Mouse (Mus musculus): ENCODE results near the gene Wnt5a. TPM values are rescaled to one million over a fixed set of nuclear protein-coding genes. Genes with fewer than 3 reads are reported as not detected.

The Wnt5a gene
- polyA plus RNA-seq (2015; fragmentation: Nextera tagmentation; extraction: Ambion mirVana): 15.9 and 17.6 TPM in 2 replicates

DNA sequence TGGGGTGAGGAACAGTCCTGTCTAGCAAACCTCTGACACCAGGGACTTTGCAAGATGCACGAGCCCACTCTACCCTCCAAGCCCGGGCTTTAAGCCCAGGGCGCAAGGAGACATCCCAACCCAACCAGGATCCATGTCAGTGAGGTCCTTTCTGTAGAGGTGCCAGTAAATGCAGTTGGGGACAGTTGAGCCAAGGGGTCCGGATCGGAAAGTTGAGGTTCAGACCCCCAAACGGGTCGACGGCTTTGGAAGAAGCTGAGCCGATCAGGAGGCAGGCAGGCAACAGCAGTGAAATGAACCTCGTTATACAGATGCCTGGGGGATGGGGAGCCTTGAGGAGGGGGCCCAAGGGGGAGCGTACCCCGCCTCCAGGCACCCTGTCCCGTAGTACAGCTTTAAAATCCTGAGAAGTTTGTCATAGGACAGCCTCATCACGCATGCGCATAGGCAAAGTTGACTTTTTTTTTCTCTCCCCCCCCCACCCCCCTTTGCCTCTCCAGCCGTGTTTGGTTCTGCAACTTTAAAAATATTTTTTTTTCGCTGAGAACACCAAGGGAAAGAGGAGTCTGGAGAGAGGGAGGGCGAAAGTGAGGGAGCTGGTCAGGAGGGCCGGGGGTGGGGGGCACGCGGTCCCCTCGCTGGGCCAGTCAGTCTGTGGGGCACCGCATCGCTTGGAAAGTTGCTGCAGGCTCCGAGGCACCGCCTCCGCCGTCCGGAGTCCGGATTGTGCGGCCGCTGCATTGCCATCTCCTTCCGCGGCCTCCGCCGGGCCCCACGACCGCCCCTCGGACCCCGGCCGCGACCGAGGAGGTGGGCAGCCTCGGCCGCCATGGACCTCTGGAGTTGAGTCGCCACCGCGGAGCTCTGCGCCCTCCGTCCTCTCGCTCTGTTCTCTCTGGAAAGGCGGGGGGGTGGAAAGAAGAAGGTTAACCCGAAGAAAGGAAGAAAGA, at the start of gene Wnt5a:
TSS of gene Wnt5a (plus strand) at position 650 of the 950 bp plus-strand sequence.
- Histone ChIP-seq H3K27me3 (replicated peaks; ENCODE audit: control insufficient read depth, insufficient read depth, low read length) (peaks cover 25% of the 10 kb centered on the region), H3K36me3 (ENCODE audit: control insufficient read depth, insufficient read depth, low read length) (no peaks in the 10 kb centered on the region), H3K4me3 (ENCODE audit: low read length) (peak within 1 kb of the TSS; percentile 69), H3K9ac (ENCODE audit: low read depth, low read length) (peak within 1 kb of the TSS; percentile 81), H3K9me3 (ENCODE audit: control insufficient read depth, low read length) (no peaks in the 10 kb centered on the region), H3K4me1 (ENCODE audit: control insufficient read depth, insufficient read depth, low read length) (peaks cover 21% of the 10 kb centered on the region), H3K4me2 (ENCODE audit: low read depth, low read length) (peak within 1 kb of the TSS; percentile 75), H3K27ac (ENCODE audit: low read length) (peak within 1 kb of the TSS; percentile 91)
- ATAC-seq: peak; percentile 32
- WGBS: 2% methylated on average over 53 of the region's 53 CpGs

DNA sequence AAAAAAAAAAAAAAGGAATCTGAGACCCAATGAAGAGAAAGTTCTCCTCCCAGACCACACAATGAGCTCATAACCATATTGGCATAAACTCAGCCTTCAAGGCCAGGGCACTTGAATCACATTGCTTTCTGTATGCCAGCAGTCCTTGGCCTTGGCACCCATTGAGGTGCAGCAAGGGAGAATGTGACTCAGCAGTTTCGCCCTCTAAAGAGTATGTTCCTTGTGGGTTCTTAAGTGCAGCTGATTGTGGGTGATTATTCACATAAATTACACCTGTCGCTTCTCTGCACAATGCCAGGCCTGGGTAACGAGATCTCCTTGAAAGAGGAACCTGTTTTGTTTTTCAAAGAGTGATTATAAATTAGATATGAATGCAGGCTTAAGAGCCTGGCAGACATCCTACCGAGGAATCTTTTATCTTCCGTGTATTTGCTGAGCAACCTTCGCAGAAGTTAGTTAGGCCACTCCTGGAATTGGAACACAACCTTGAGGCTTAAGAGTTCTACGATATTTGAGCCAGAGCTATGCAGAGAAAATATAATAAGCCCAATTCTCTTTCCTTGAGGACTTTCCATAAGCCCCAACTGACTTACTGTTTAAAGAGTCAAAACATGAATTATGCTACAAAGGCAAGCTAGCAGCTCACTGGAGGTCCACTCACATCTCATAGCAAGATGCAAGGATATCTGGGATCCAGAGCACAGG, 48.0 kb upstream of the Wnt5a start:
- Histone ChIP-seq H3K4me2 (ENCODE audit: low read depth, low read length) (no peak overlapping the region), H3K9ac (ENCODE audit: low read depth, low read length) (no peak overlapping the region), H3K9me3 (ENCODE audit: control insufficient read depth, low read length) (no peaks in the 10 kb centered on the region), H3K27me3 (replicated peaks; ENCODE audit: control insufficient read depth, insufficient read depth, low read length) (no peaks in the 10 kb centered on the region), H3K36me3 (ENCODE audit: control insufficient read depth, insufficient read depth, low read length) (no peaks in the 10 kb centered on the region), H3K4me3 (ENCODE audit: low read length) (no peak overlapping the region), H3K4me1 (ENCODE audit: control insufficient read depth, insufficient read depth, low read length) (no peaks in the 10 kb centered on the region), H3K27ac (ENCODE audit: low read length) (no peak overlapping the region)
- ATAC-seq: peak; percentile 57
- 60% methylated on average over 7 of the region's 7 CpGs for WGBS

DNA sequence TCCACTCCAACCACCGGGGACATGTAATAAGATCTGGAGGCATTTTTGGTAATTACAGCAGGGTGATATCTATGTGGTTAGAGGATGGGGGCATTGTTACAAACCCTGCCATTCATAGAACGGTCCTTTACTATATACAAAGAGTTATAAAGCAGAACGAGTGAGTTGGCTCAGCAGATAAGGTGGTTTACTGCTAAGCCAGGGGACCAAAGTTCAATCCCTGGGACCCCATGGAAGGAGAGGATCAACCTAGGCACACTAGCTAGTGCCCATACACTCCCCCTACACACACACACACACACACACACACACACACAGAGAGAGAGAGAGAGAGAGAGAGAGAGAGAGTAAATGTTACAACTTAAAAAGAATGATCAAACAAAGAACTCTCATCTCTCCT, 47.1 kb upstream of the Wnt5a start:
- H3K4me2 ChIP-seq (ENCODE audit: low read depth, low read length): no peak overlapping the region
- H3K36me3 ChIP-seq (ENCODE audit: control insufficient read depth, insufficient read depth, low read length): no peaks in the 10 kb centered on the region
- WGBS: 50% methylated on average over 3 of the region's 3 CpGs
- H3K9ac ChIP-seq (ENCODE audit: low read depth, low read length): no peak overlapping the region
- H3K27ac ChIP-seq (ENCODE audit: low read length): no peak overlapping the region
- H3K9me3 ChIP-seq (ENCODE audit: control insufficient read depth, low read length): no peaks in the 10 kb centered on the region
- no peak overlapping the region for H3K4me3 ChIP-seq (ENCODE audit: low read length)
- H3K27me3 ChIP-seq (replicated peaks; ENCODE audit: control insufficient read depth, insufficient read depth, low read length): no peaks in the 10 kb centered on the region
- peak; percentile 65 for ATAC-seq
- H3K4me1 ChIP-seq (ENCODE audit: control insufficient read depth, insufficient read depth, low read length): no peaks in the 10 kb centered on the region

DNA sequence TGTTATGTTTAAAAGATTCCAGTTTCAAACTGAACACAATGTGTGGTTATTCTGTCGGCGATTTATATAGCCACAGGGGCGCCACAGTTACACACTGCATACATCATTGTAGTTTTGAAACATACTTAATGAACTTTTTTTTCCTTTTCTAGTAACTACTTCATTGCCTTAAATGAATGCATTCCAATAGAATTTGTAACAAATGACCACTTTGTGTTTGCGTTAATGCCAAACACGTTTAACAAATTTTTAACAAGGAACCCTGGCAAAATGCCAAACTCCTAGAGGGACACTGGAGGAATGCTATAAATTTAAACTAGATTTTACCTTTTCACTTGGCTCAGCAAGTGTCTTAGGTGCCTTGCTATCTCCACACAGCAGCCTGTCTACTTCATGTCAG, 36.6 kb upstream of the Wnt5a start:
- no peak for ATAC-seq
- Histone ChIP-seq H3K27me3 (replicated peaks; ENCODE audit: control insufficient read depth, insufficient read depth, low read length) (no peaks in the 10 kb centered on the region), H3K4me2 (ENCODE audit: low read depth, low read length) (no peak overlapping the region), H3K4me1 (ENCODE audit: control insufficient read depth, insufficient read depth, low read length) (no peaks in the 10 kb centered on the region), H3K27ac (ENCODE audit: low read length) (no peak overlapping the region), H3K9ac (ENCODE audit: low read depth, low read length) (no peak overlapping the region), H3K9me3 (ENCODE audit: control insufficient read depth, low read length) (no peaks in the 10 kb centered on the region), H3K36me3 (ENCODE audit: control insufficient read depth, insufficient read depth, low read length) (no peaks in the 10 kb centered on the region), H3K4me3 (ENCODE audit: low read length) (no peak overlapping the region)
- 48% methylated on average over 5 of the region's 5 CpGs for WGBS

DNA sequence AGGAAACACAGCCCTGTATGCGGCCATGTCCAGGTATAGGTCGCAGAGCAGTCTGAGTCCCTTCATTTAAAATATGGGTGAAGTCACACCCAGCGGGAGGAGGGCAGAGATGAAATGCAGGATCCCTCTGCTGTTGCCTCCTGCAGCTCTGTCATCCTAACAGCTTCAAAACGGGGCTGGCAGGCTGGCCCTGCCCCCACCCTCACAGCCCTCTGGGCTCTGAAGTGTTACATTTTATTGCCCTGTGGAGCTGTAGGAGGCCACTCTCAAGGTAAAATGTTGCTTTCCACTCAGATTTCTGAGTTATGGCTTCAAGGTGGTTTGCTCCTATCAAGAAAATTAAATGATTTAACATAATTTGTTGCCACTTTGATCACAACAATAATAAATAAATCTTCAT, 34.9 kb upstream of the Wnt5a start:
- no peaks in the 10 kb centered on the region for H3K36me3 ChIP-seq (ENCODE audit: control insufficient read depth, insufficient read depth, low read length)
- ATAC-seq: no peak
- no peaks in the 10 kb centered on the region for H3K27me3 ChIP-seq (replicated peaks; ENCODE audit: control insufficient read depth, insufficient read depth, low read length)
- H3K4me2 ChIP-seq (ENCODE audit: low read depth, low read length): no peak overlapping the region
- WGBS: 30% methylated on average over 4 of the region's 4 CpGs
- no peaks in the 10 kb centered on the region for H3K9me3 ChIP-seq (ENCODE audit: control insufficient read depth, low read length)
- H3K4me3 ChIP-seq (ENCODE audit: low read length): no peak overlapping the region
- no peak overlapping the region for H3K9ac ChIP-seq (ENCODE audit: low read depth, low read length)
- no peaks in the 10 kb centered on the region for H3K4me1 ChIP-seq (ENCODE audit: control insufficient read depth, insufficient read depth, low read length)
- H3K27ac ChIP-seq (ENCODE audit: low read length): no peak overlapping the region

DNA sequence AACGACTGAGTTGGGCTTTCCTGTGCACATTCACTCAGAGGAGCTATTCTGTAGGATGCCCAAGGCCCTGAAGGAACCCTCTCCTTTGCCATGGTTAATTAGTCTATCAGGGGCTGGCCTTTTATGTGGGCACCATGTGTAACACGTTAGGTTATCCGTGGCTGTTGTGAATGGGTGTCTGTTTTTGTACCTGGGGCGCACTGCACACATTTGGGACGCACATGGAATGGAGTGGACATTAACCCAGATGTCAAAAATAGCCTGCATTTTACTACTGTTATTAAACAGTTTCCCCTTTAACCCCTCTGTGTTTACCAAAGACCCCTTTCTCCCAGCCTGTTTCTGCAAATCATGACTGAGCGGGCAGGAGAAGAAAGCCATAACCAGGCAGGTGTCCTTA, 34.3 kb upstream of the Wnt5a start:
- H3K9me3 ChIP-seq (ENCODE audit: control insufficient read depth, low read length): no peaks in the 10 kb centered on the region
- H3K9ac ChIP-seq (ENCODE audit: low read depth, low read length): no peak overlapping the region
- no peak overlapping the region for H3K4me3 ChIP-seq (ENCODE audit: low read length)
- no peak overlapping the region for H3K27ac ChIP-seq (ENCODE audit: low read length)
- no peaks in the 10 kb centered on the region for H3K36me3 ChIP-seq (ENCODE audit: control insufficient read depth, insufficient read depth, low read length)
- H3K27me3 ChIP-seq (replicated peaks; ENCODE audit: control insufficient read depth, insufficient read depth, low read length): no peaks in the 10 kb centered on the region
- H3K4me1 ChIP-seq (ENCODE audit: control insufficient read depth, insufficient read depth, low read length): no peaks in the 10 kb centered on the region
- 60% methylated on average over 6 of the region's 6 CpGs for WGBS
- ATAC-seq: no peak
- H3K4me2 ChIP-seq (ENCODE audit: low read depth, low read length): no peak overlapping the region

DNA sequence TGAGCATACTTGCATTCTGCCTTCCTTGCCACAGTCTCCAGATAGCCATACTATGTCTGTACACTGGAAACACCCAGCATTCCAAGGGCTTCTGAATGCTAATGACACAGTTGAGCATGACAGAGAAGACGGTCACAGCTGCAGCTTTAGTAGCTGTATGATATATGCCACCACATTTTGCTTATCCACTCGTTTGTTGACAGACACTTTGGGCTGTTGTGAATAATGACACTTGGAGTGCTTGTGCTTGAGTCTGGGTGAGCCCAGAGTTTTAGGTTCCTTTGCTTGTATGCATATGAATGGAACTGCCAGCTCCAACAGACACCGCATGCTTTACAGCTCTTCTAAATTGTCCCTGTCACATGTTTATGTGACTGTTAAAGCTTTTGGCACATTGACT, 29.5 kb upstream of the Wnt5a start:
- H3K4me1 ChIP-seq (ENCODE audit: control insufficient read depth, insufficient read depth, low read length): no peaks in the 10 kb centered on the region
- WGBS: 41% methylated on average over 3 of the region's 3 CpGs
- H3K4me2 ChIP-seq (ENCODE audit: low read depth, low read length): no peak overlapping the region
- H3K27ac ChIP-seq (ENCODE audit: low read length): no peak overlapping the region
- no peaks in the 10 kb centered on the region for H3K27me3 ChIP-seq (replicated peaks; ENCODE audit: control insufficient read depth, insufficient read depth, low read length)
- no peak overlapping the region for H3K4me3 ChIP-seq (ENCODE audit: low read length)
- no peak for ATAC-seq
- H3K9ac ChIP-seq (ENCODE audit: low read depth, low read length): no peak overlapping the region
- H3K9me3 ChIP-seq (ENCODE audit: control insufficient read depth, low read length): no peaks in the 10 kb centered on the region
- no peaks in the 10 kb centered on the region for H3K36me3 ChIP-seq (ENCODE audit: control insufficient read depth, insufficient read depth, low read length)

DNA sequence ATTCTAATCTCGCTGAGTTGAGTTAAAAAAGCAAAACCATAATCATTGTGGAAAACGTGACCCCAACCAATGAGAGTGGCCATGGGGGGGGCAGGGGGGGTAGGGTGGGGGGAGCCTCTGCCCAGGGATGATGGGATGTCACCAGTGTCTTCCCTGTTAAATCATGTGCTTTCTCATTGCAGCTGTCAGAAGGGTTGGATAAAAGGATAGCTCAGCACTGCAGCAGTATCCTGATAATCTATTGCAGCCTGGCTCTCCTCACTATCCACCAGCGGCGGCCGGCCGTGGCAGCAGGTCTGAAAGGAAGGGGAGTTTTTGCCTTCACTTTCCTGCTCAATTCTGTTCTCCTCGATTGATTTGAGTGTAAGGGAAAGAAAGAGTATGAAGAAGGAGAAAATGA, 29.1 kb upstream of the Wnt5a start:
- 35% methylated on average over 7 of the region's 7 CpGs for WGBS
- H3K36me3 ChIP-seq (ENCODE audit: control insufficient read depth, insufficient read depth, low read length): no peaks in the 10 kb centered on the region
- H3K9me3 ChIP-seq (ENCODE audit: control insufficient read depth, low read length): no peaks in the 10 kb centered on the region
- no peak overlapping the region for H3K27ac ChIP-seq (ENCODE audit: low read length)
- ATAC-seq: no peak
- H3K4me1 ChIP-seq (ENCODE audit: control insufficient read depth, insufficient read depth, low read length): no peaks in the 10 kb centered on the region
- no peak overlapping the region for H3K4me3 ChIP-seq (ENCODE audit: low read length)
- no peak overlapping the region for H3K4me2 ChIP-seq (ENCODE audit: low read depth, low read length)
- no peak overlapping the region for H3K9ac ChIP-seq (ENCODE audit: low read depth, low read length)
- no peaks in the 10 kb centered on the region for H3K27me3 ChIP-seq (replicated peaks; ENCODE audit: control insufficient read depth, insufficient read depth, low read length)

DNA sequence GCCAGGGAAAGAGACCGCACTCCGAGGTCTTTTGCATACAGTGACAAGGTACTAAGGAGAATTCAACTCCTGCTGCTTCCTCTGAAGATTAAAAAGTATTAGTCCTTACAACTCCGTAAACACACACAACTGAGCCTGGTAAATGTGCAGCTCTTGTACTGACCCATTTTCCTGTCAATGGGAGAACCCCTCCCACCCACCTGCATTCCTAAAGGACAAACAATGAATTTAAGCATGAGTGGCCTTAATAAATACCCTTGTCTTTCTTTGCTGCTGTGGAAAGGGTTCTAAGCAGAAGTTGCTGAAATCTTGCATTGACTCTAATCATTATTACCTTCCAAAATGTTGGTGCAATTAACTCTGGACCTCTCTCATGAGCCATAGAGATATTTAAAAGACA, 27.8 kb upstream of the Wnt5a start:
- no peak overlapping the region for H3K9ac ChIP-seq (ENCODE audit: low read depth, low read length)
- H3K36me3 ChIP-seq (ENCODE audit: control insufficient read depth, insufficient read depth, low read length): no peaks in the 10 kb centered on the region
- H3K27ac ChIP-seq (ENCODE audit: low read length): no peak overlapping the region
- ATAC-seq: no peak
- WGBS: 62% methylated on average over 3 of the region's 3 CpGs
- H3K27me3 ChIP-seq (replicated peaks; ENCODE audit: control insufficient read depth, insufficient read depth, low read length): no peaks in the 10 kb centered on the region
- no peak overlapping the region for H3K4me3 ChIP-seq (ENCODE audit: low read length)
- no peaks in the 10 kb centered on the region for H3K9me3 ChIP-seq (ENCODE audit: control insufficient read depth, low read length)
- H3K4me1 ChIP-seq (ENCODE audit: control insufficient read depth, insufficient read depth, low read length): no peaks in the 10 kb centered on the region
- no peak overlapping the region for H3K4me2 ChIP-seq (ENCODE audit: low read depth, low read length)
